Mouse (Mus musculus): ENCODE measurements around the gene Fbln1. TPM values are rescaled to one million over a fixed set of nuclear protein-coding genes. Genes with fewer than 3 reads are reported as not detected.

Gene Fbln1
- polyA plus RNA-seq, 1 experiment from 2014 or later: 207 TPM

- H3K4me3 ChIP-seq: no peak overlapping the region
- H3K4me1 ChIP-seq: peaks cover 4% of the 10 kb centered on the region; the same call in 1 of the 2 replicates
- no peaks in the 10 kb centered on the region for H3K9me3 ChIP-seq
- DNase-seq (ENCODE audit: low spot score): no peak
- WGBS: 82% methylated on average over 5 of the region's 5 CpGs
- H3K27me3 ChIP-seq (replicated peaks; ENCODE audit: low read depth, poor library complexity, severe bottlenecking): no peaks in the 10 kb centered on the region
- H3K27ac ChIP-seq (replicated peaks): no peak overlapping the region
- H3K36me3 ChIP-seq (replicated peaks): peaks cover 54% of the 10 kb centered on the region
Measured at GRCm38 (mm10) chr15:85282021-85282420, 76.3 kb downstream of the Fbln1 start.

GRCm38 (mm10) chr15:85284651-85285050, 78.9 kb downstream of the Fbln1 start:
- 94% methylated on average over 6 of the region's 6 CpGs for WGBS
- Histone ChIP-seq H3K27me3 (replicated peaks; ENCODE audit: low read depth, poor library complexity, severe bottlenecking) (no peaks in the 10 kb centered on the region), H3K9me3 (no peaks in the 10 kb centered on the region), H3K4me3 (no peak overlapping the region), H3K4me1 (no peaks in the 10 kb centered on the region), H3K27ac (replicated peaks) (no peak overlapping the region), H3K36me3 (replicated peaks) (peaks cover 47% of the 10 kb centered on the region)
- DNase-seq (ENCODE audit: low spot score): no peak

GRCm38 (mm10) chr15:85294632-85295031, 88.9 kb downstream of the Fbln1 start:
- H3K4me3 ChIP-seq: no peak overlapping the region
- DNase-seq (ENCODE audit: low spot score): no peak
- WGBS: 81% methylated on average over 3 of the region's 3 CpGs

GRCm38 (mm10) chr15:85295544-85295943, 89.8 kb downstream of the Fbln1 start:
- H3K27ac ChIP-seq (replicated peaks): peak overlapping the region; percentile 30
- peak; percentile 28 for DNase-seq (ENCODE audit: low spot score)
- peaks cover 37% of the 10 kb centered on the region for H3K4me1 ChIP-seq
- H3K27me3 ChIP-seq (replicated peaks; ENCODE audit: low read depth, poor library complexity, severe bottlenecking): no peaks in the 10 kb centered on the region
- no peaks in the 10 kb centered on the region for H3K36me3 ChIP-seq (replicated peaks)
- no peaks in the 10 kb centered on the region for H3K9me3 ChIP-seq
- 66% methylated on average over 8 of the region's 8 CpGs for WGBS
- no peak overlapping the region for H3K4me3 ChIP-seq

More at GRCm38 (mm10) chr15:85294632-85295031, 88.9 kb downstream of the Fbln1 start:
- H3K36me3 ChIP-seq (replicated peaks): no peaks in the 10 kb centered on the region
- H3K4me1 ChIP-seq: peaks cover 33% of the 10 kb centered on the region
- H3K27ac ChIP-seq (replicated peaks): no peak overlapping the region
- H3K27me3 ChIP-seq (replicated peaks; ENCODE audit: low read depth, poor library complexity, severe bottlenecking): no peaks in the 10 kb centered on the region
- H3K9me3 ChIP-seq: no peaks in the 10 kb centered on the region

DNA sequence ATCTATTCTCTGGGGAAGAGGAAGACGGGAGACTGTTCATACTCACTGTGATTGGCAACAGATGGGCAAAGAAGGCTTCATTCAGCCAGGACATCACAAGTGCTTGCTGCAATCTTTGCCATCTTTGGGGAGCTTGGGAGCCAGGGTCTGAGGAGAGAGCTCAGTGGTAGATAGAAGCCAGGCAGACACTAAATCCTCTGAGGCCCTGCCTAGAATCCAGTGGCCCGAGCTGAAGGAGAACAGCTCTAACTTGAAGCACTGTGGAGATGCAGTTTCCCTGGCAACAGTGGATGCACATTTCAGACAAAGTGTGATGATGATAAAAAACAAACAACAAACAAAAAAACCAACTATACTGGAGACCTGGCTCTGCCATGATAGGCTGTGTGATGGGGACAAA, 90.2 kb downstream of the Fbln1 start:
- H3K4me1 ChIP-seq: peaks cover 39% of the 10 kb centered on the region
- H3K36me3 ChIP-seq (replicated peaks): no peaks in the 10 kb centered on the region
- H3K9me3 ChIP-seq: no peaks in the 10 kb centered on the region
- WGBS: 52% methylated on average over 2 of the region's 2 CpGs
- peak overlapping the region; percentile 30; the same call in 1 of the 2 replicates for H3K27ac ChIP-seq (replicated peaks)
- H3K4me3 ChIP-seq: no peak overlapping the region
- H3K27me3 ChIP-seq (replicated peaks; ENCODE audit: low read depth, poor library complexity, severe bottlenecking): no peaks in the 10 kb centered on the region
- no peak for DNase-seq (ENCODE audit: low spot score)

DNA sequence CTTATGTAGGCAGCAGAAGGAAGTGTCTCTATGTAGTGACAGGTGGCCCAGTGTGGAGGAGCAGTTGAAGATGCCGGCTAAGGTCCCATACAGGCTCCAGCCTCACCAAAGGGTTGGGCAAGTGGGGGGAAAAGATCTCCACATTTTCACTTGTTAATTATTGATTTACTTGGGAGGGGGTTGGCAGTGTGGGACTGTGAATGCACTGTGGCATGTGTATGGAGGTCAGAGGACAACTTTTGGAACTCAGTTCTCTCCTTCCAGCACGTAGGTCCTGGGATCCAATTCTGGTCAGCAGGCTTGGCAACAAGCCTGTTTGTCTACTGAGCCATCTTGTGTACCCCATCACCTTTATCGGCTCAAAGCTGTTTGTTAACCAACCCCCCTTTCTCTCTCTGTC, 90.8 kb downstream of the Fbln1 start:
- Histone ChIP-seq H3K9me3 (no peaks in the 10 kb centered on the region), H3K4me1 (peaks cover 39% of the 10 kb centered on the region), H3K4me3 (no peak overlapping the region), H3K36me3 (replicated peaks) (no peaks in the 10 kb centered on the region), H3K27me3 (replicated peaks; ENCODE audit: low read depth, poor library complexity, severe bottlenecking) (no peaks in the 10 kb centered on the region), H3K27ac (replicated peaks) (no peak overlapping the region)
- 90% methylated on average over 3 of the region's 3 CpGs for WGBS
- DNase-seq (ENCODE audit: low spot score): no peak

DNA sequence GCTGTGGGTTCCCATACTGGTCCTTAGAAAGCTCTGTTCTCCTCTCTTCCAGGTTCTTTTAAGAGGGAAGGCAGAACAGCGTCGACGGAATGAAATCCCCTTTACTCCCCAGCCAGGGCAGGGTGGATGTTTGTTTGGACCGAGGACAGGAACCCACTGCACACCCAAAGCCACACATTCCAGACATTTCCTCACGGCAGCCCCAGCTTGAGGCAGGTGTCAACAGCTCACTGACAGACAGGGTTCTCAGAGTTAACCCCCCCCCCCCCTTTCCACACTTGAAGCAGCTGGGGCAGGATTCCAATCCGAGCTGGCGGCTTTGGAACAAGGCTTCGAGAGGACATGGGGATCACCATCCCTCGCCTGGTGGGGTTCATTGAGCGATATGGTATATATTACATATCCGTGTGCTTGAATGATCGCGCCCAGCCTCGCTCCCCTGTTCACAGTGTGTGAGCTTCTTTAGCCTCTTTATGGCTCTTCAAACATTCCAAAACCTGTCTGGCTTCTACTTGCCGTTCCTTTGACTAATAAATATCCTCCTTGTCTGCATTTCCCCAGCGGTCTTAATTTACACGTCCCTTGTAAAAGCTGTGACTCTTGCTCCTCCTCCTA, 92.5 kb downstream of the Fbln1 start:
- Histone ChIP-seq H3K9me3 (no peaks in the 10 kb centered on the region), H3K4me1 (peaks cover 39% of the 10 kb centered on the region), H3K27ac (replicated peaks) (peak overlapping the region; percentile 44; the same call in 1 of the 2 replicates), H3K27me3 (replicated peaks; ENCODE audit: low read depth, poor library complexity, severe bottlenecking) (no peaks in the 10 kb centered on the region), H3K4me3 (no peak overlapping the region), H3K36me3 (replicated peaks) (no peaks in the 10 kb centered on the region)
- peak; percentile 29 for DNase-seq (ENCODE audit: low spot score)
- WGBS: 57% methylated on average over 17 of the region's 17 CpGs

GRCm38 (mm10) chr15:85298946-85299345, 93.2 kb downstream of the Fbln1 start:
- WGBS: 86% methylated on average over 9 of the region's 9 CpGs
- H3K4me1 ChIP-seq: peaks cover 39% of the 10 kb centered on the region
- peak overlapping the region; percentile 7; the same call in 1 of the 2 replicates for H3K27ac ChIP-seq (replicated peaks)
- peaks cover 1% of the 10 kb centered on the region; the same call in 1 of the 2 replicates for H3K9me3 ChIP-seq
- H3K36me3 ChIP-seq (replicated peaks): no peaks in the 10 kb centered on the region
- DNase-seq (ENCODE audit: low spot score): no peak
- H3K27me3 ChIP-seq (replicated peaks; ENCODE audit: low read depth, poor library complexity, severe bottlenecking): no peaks in the 10 kb centered on the region
- H3K4me3 ChIP-seq: no peak overlapping the region

- H3K27ac ChIP-seq (replicated peaks): no peak overlapping the region
- no peak overlapping the region for H3K4me3 ChIP-seq
- no peak for DNase-seq (ENCODE audit: low spot score)
- H3K27me3 ChIP-seq (replicated peaks; ENCODE audit: low read depth, poor library complexity, severe bottlenecking): no peaks in the 10 kb centered on the region
- H3K9me3 ChIP-seq: peaks cover 9% of the 10 kb centered on the region; the same call in 1 of the 2 replicates
- H3K36me3 ChIP-seq (replicated peaks): no peaks in the 10 kb centered on the region
- peaks cover 21% of the 10 kb centered on the region for H3K4me1 ChIP-seq
- 71% methylated on average over 4 of the region's 4 CpGs for WGBS
Measured at GRCm38 (mm10) chr15:85303241-85303640, 97.5 kb downstream of the Fbln1 start.

- H3K27me3 ChIP-seq (replicated peaks; ENCODE audit: low read depth, poor library complexity, severe bottlenecking): no peaks in the 10 kb centered on the region
- H3K27ac ChIP-seq (replicated peaks): no peak overlapping the region
- no peak overlapping the region for H3K4me3 ChIP-seq
- H3K4me1 ChIP-seq: peaks cover 14% of the 10 kb centered on the region
- no peaks in the 10 kb centered on the region for H3K36me3 ChIP-seq (replicated peaks)
- peaks cover 9% of the 10 kb centered on the region; the same call in 1 of the 2 replicates for H3K9me3 ChIP-seq
- WGBS: 89% methylated on average over 4 of the region's 4 CpGs
- no peak for DNase-seq (ENCODE audit: low spot score)
Measured at GRCm38 (mm10) chr15:85303976-85304375, 98.2 kb downstream of the Fbln1 start.

DNA sequence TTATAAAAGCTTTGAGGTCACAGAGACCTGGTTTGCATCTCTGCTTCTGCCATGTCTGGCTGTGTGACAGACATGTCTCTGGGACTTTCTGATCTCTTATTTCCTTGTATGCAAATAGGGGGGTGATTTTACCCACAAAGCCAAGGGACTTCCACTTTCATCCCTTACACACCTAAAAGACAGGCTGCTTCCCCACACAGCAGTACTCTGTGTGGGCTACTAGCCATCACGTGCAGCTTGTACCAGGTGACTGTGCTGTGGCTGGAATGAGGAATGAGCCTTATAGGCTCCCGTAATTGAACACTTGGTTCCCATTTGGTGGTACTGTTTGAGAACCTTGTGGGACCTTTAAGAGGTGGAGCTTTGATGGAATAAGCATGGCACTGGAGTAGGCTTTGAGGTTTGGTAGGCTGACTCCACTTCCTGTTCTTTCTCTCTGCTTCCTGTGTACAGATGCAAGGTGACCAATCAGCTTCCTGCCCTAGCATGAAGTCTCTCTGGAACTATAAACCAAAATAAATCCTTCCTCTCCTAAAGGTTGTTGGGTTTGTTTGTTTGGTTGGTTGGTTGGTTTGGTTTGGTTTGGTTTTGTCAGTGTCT, 101.4 kb downstream of the Fbln1 start:
- Histone ChIP-seq H3K9me3 (peaks cover 9% of the 10 kb centered on the region; the same call in 1 of the 2 replicates), H3K27me3 (replicated peaks; ENCODE audit: low read depth, poor library complexity, severe bottlenecking) (no peaks in the 10 kb centered on the region), H3K36me3 (replicated peaks) (no peaks in the 10 kb centered on the region), H3K4me1 (peaks cover 6% of the 10 kb centered on the region; the same call in 1 of the 2 replicates), H3K4me3 (no peak overlapping the region), H3K27ac (replicated peaks) (no peak overlapping the region)
- 85% methylated on average over 2 of the region's 2 CpGs for WGBS
- no peak for DNase-seq (ENCODE audit: low spot score)

DNA sequence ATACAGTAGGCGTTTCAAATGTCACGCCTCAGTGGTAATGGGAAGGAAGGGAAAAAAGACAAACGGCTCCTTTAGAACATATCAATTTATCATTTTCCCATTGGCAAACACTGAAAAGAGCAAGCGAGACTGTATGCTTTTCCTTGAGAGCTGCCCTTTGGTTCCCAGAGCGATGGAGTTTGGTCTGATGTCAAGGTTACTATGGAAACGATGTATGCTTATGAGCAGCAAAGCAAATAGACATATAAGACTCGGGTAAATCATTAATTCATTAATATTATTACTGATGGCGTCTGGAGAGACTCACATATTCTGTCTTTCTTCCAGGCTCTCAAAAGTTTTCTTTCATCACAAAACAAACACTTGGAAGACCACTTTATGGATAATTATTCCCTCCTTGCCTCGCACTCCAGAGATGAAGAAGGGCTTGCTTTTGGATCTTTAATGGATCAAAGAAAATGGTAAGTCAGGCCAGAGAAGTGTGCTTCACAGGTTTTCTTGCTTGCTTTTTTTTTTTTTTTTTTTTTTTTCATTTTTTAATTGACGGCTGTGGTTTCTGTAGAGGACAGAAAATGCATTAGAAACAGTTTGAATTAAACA, 105.4 kb downstream of the Fbln1 start:
- Histone ChIP-seq H3K36me3 (replicated peaks) (no peaks in the 10 kb centered on the region), H3K4me3 (no peak overlapping the region), H3K4me1 (peaks cover 9% of the 10 kb centered on the region), H3K9me3 (0 out of 2 replicates have a peak, but pooled peaks cover 6% of the 10 kb centered on the region), H3K27ac (replicated peaks) (no peak overlapping the region), H3K27me3 (replicated peaks; ENCODE audit: low read depth, poor library complexity, severe bottlenecking) (peaks cover 15% of the 10 kb centered on the region; the same call in 1 of the 2 replicates)
- WGBS: 84% methylated on average over 10 of the region's 10 CpGs
- DNase-seq (ENCODE audit: low spot score): no peak

Measured in embryonic facial prominence, embryonic 10.5 days (tissue).